Mouse (Mus musculus) small intestine, adult 2 months (tissue): ENCODE measurements around the gene Vmn1r1.

Source experiments
- CTCF ChIP-seq: fragments of 200-500 bp; IDR thresholded peaks from 2 replicates; pipeline ENCODE4 v1.5.1; 2012; ENCODE audit warnings: low read depth, mild to moderate bottlenecking, control low read depth, inconsistent platforms, low read length, moderate library complexity, mixed read lengths; ENCODE audit not compliant: insufficient replicate concordance, insufficient read length; ENCODE audit errors: extremely low read depth
- POLR2A ChIP-seq: fragments of 200-500 bp; IDR thresholded peaks from 2 replicates; pipeline ENCODE4 v1.6.1; 2012; ENCODE audit warnings: low read depth, mild to moderate bottlenecking, control low read depth, inconsistent platforms, low read length, moderate library complexity

DNA sequence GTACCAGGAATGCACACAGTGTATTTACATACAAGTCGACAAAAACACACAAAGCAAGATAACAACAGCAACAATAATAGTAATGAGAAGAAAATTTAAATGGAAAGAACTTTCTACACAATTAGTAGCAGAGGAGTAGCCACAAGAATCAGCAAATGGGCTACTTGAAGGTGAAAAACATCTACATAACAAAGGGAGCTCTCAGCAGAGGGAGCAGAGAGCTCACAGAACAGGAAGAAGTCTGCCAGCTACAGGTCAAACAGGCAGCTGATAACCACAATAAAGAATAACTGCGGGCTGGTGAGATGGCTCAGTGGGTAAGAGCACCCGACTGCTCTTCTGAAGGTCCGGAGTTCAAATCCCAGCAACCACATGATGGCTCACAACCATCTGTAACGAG, 26.9 kb upstream of the Vmn1r1 start:
- no peak for TF ChIP-seq CTCF
- no peak for TF ChIP-seq POLR2A
